Mouse (Mus musculus): ENCODE data around the gene Hist2h2aa1.

GRCm38 (mm10) chr3:96199731-96200130 is 45.6 kb upstream of the Hist2h2aa1 start:
- no peak for TF ChIP-seq CTCF (IDR thresholded peaks at IDR 0.05; ENCODE audit: low read depth, low read length)
- no peak for TF ChIP-seq POLR2A (IDR thresholded peaks at IDR 0.05; ENCODE audit: extremely low read depth, insufficient read depth, low read length)

Data from liver, adult 2 months (tissue).